Mouse (Mus musculus) stomach, postnatal 0 days (tissue): ENCODE results near the gene Pan3. TPM values are rescaled to one million over a fixed set of nuclear protein-coding genes. Genes with fewer than 3 reads are reported as not detected.

Experiments
- ATAC-seq: fragments of 200-750 bp; cut with Nextera tagmentation; 2 replicates; pipeline ENCODE4 v1.8.0; 2017; ENCODE audit not compliant: low FRiP score, low TSS enrichment
- DNase-seq: peaks from one replicate; pipeline ENCODE4 v3.0.0-alpha.2; 2016; ENCODE audit warnings: low spot score
- H3K27ac ChIP-seq: fragments of 300-500 bp; sonication (generic); replicated peaks from 2 replicates; pipeline ENCODE4 v1.5.1; 2014; ENCODE audit warnings: mild to moderate bottlenecking, control low read depth
- H3K27me3 ChIP-seq: fragments of 300-500 bp; sonication (generic); 2 replicates; pipeline ENCODE4 v1.6.1; 2014; ENCODE audit warnings: low read length; ENCODE audit not compliant: control insufficient read depth, insufficient read depth
- H3K36me3 ChIP-seq: fragments of 300-500 bp; sonication (generic); 2 replicates; pipeline ENCODE4 v1.6.1; 2014; ENCODE audit warnings: low read length, mixed read lengths; ENCODE audit not compliant: control insufficient read depth, insufficient read depth
- H3K4me1 ChIP-seq: fragments of 300-500 bp; sonication (generic); replicated peaks from 2 replicates; pipeline ENCODE4 v1.6.1; 2014; ENCODE audit warnings: antibody characterized with exemption; ENCODE audit not compliant: control insufficient read depth, insufficient read depth
- H3K4me2 ChIP-seq: fragments of 300-500 bp; sonication (generic); replicated peaks from 2 replicates; pipeline ENCODE4 v1.6.1; 2014; ENCODE audit warnings: low read depth, mild to moderate bottlenecking, control low read depth, moderate library complexity
- H3K4me3 ChIP-seq: fragments of 300-500 bp; sonication (generic); 2 replicates; pipeline ENCODE4 v1.5.1; 2014; ENCODE audit warnings: low read depth, low read length, control low read depth
- H3K9ac ChIP-seq: fragments of 300-500 bp; sonication (generic); 2 replicates; pipeline ENCODE4 v1.6.1; 2014; ENCODE audit warnings: mild to moderate bottlenecking, low read length, control low read depth, mixed read lengths
- H3K9me3 ChIP-seq: fragments of 300-500 bp; sonication (generic); 2 replicates; pipeline ENCODE4 v1.6.1; 2016; ENCODE audit warnings: low read length; ENCODE audit not compliant: control insufficient read depth
- CTCF ChIP-seq: IDR thresholded peaks from 2 replicates; pipeline ENCODE4 v1.5.1; 2016; ENCODE audit warnings: antibody characterized with exemption, low read depth, mild to moderate bottlenecking, moderate library complexity
- EP300 ChIP-seq: optimal IDR thresholded peaks from 2 replicates; pipeline ENCODE3; 2016; ENCODE audit warnings: antibody characterized with exemption
- WGBS: fragments of 180-500 bp; shearing (Covaris S2); extraction: QIAGEN DNeasy Blood & Tissue Kit; methylation state at CpG from one replicate; pipeline ENCODE4 v1.1.7; 2014; 5-methylcytosine and 5-hydroxymethylcytosine counted together
- polyA plus RNA-seq: library from polyadenylated mRNA; unstranded; fragments of >200 nt; fragmentation: Nextera tagmentation; extraction: Ambion mirVana; gene quantifications from 2 replicates; pipeline ENCODE4 v1.2.1, GENCODE M21; 2015

Gene Pan3
- polyA plus RNA-seq, 1 experiment from 2014 or later, result 38.4 TPM

GRCm38 (mm10) chr5:147497714-147498113 lies 67.8 kb downstream of the Pan3 start:
- H3K36me3 ChIP-seq, result no peaks in the 10 kb centered on the region
- H3K4me1 ChIP-seq, result no peaks in the 10 kb centered on the region
- no peak overlapping the region for H3K9ac ChIP-seq
- no peak overlapping the region for H3K4me2 ChIP-seq
- ATAC-seq (no peak), DNase-seq (no peak)
- H3K4me3 ChIP-seq, result no peak overlapping the region
- TF ChIP-seq CTCF (no peak), EP300 (no peak)
- 66% methylated on average over 3 of the region's 3 CpGs for WGBS
- H3K27me3 ChIP-seq, result no peaks in the 10 kb centered on the region
- H3K9me3 ChIP-seq, result no peaks in the 10 kb centered on the region
- no peak overlapping the region for H3K27ac ChIP-seq

GRCm38 (mm10) chr5:147501456-147501998 lies 71.6 kb downstream of the Pan3 start:
- no peak overlapping the region for H3K4me3 ChIP-seq
- H3K27me3 ChIP-seq, result no peaks in the 10 kb centered on the region

GRCm38 (mm10) chr5:147502921-147503320 lies 73.0 kb downstream of the Pan3 start:
- WGBS, result 67% methylated on average over 2 of the region's 2 CpGs
- ATAC-seq (no peak), DNase-seq (no peak)
- TF ChIP-seq CTCF (no peak), EP300 (no peak)
- H3K9ac ChIP-seq, result no peak overlapping the region
- no peak overlapping the region for H3K4me2 ChIP-seq
- no peaks in the 10 kb centered on the region for H3K9me3 ChIP-seq
- no peaks in the 10 kb centered on the region for H3K4me1 ChIP-seq
- no peaks in the 10 kb centered on the region for H3K36me3 ChIP-seq
- H3K27me3 ChIP-seq, result no peaks in the 10 kb centered on the region
- no peak overlapping the region for H3K4me3 ChIP-seq
- no peak overlapping the region for H3K27ac ChIP-seq

More at GRCm38 (mm10) chr5:147501456-147501998, 71.6 kb downstream of the Pan3 start:
- Histone ChIP-seq H3K27ac (no peak overlapping the region), H3K9ac (no peak overlapping the region), H3K36me3 (no peaks in the 10 kb centered on the region), H3K9me3 (no peaks in the 10 kb centered on the region), H3K4me1 (no peaks in the 10 kb centered on the region), H3K4me2 (no peak overlapping the region)
- 68% methylated on average over 2 of the region's 2 CpGs for WGBS
- DNase-seq (no peak), ATAC-seq (no peak)
- TF ChIP-seq CTCF (no peak), EP300 (no peak)

- Histone ChIP-seq H3K9ac (no peak overlapping the region), H3K36me3 (no peaks in the 10 kb centered on the region)
These were observed 81.4 kb downstream of the Pan3 start for GRCm38 (mm10) chr5:147511350-147511749.

GRCm38 (mm10) chr5:147527006-147527405 lies 97.0 kb downstream of the Pan3 start:
- Histone ChIP-seq H3K9ac (no peak overlapping the region), H3K9me3 (no peaks in the 10 kb centered on the region), H3K4me3 (no peak overlapping the region), H3K4me2 (no peak overlapping the region), H3K4me1 (no peaks in the 10 kb centered on the region), H3K36me3 (peaks cover 7% of the 10 kb centered on the region), H3K27ac (no peak overlapping the region), H3K27me3 (no peaks in the 10 kb centered on the region)
- 89% methylated on average over 6 of the region's 6 CpGs for WGBS
- no peak for DNase-seq
- no peak for ATAC-seq
- TF ChIP-seq CTCF (no peak), EP300 (no peak)

More at GRCm38 (mm10) chr5:147511350-147511749, 81.4 kb downstream of the Pan3 start:
- Histone ChIP-seq H3K27ac (no peak overlapping the region), H3K27me3 (no peaks in the 10 kb centered on the region), H3K4me2 (no peak overlapping the region), H3K4me3 (no peak overlapping the region), H3K4me1 (no peaks in the 10 kb centered on the region), H3K9me3 (no peaks in the 10 kb centered on the region)
- DNase-seq, result no peak
- TF ChIP-seq CTCF, result no peak
- no peak for TF ChIP-seq EP300
- no peak for ATAC-seq
- WGBS, result 88% methylated on average over 9 of the region's 9 CpGs

GRCm38 (mm10) chr5:147527788-147528187 lies 97.8 kb downstream of the Pan3 start:
- Histone ChIP-seq H3K9ac (no peak overlapping the region), H3K27ac (no peak overlapping the region), H3K4me2 (no peak overlapping the region), H3K9me3 (no peaks in the 10 kb centered on the region), H3K4me1 (no peaks in the 10 kb centered on the region), H3K27me3 (no peaks in the 10 kb centered on the region), H3K4me3 (no peak overlapping the region), H3K36me3 (peaks cover 7% of the 10 kb centered on the region)
- DNase-seq, result no peak
- TF ChIP-seq EP300 (no peak), CTCF (no peak)
- 74% methylated on average over 3 of the region's 3 CpGs for whole genome bisulfite sequencing
- no peak for ATAC-seq
